Mouse (Mus musculus) erythroblast, embryonic 14.5 days (primary cell): Measurements from ENCODE around the gene Fam83c.

Source experiments
- GATA1 ChIP-seq: IDR thresholded peaks from 2 replicates; pipeline ENCODE4 v1.6.1; 2012; ENCODE audit warnings: low read length, inconsistent platforms, mixed read lengths
- TAL1 ChIP-seq: IDR thresholded peaks from 3 replicates; pipeline ENCODE4 v1.6.1; 2012; ENCODE audit warnings: low read length, inconsistent platforms, mixed read lengths

- TF ChIP-seq GATA1 (no peak), TAL1 (no peak)
Observed at GRCm38 (mm10) chr2:155779066-155779465, 55.6 kb downstream of the Fam83c start.
